Mouse (Mus musculus): Measurements from ENCODE around the gene Pnpla7. TPM values are rescaled to one million over a fixed set of nuclear protein-coding genes. Genes with fewer than 3 reads are reported as not detected.

Pnpla7 gene
- 109 TPM for polyA plus RNA-seq (2017; shearing (Covaris generic))

DNA sequence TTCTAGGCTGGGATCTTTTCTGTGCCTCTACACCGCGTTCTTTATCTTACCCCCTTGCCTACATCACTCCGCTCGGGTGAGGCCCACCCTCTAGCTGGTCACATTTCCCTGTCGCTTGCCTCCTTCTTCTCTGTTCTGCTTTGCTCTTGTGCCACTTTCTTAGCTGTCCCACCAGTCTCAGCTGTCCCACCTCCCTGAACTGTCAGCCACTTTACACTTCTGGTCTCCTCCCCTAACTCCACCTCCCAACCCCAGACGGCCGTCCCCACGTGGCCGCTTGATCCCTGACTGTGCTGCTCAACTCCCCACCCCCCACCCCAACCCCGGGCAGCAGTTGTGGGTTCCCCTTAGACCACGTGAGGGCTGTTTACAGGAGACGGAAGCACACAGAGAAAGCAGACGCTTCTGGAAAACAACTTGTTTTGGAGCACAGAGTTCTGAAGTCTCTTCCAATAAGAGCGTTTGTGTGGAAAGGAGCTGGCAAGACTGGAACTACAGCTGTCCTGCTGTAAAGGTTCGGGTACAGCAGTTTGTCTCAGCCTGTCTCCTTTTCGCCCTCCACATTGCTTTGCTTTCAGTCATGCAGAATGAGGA is at the start of gene Pnpla7:
TSS of gene Pnpla7 (plus strand) at position 330 of the 594 bp plus-strand sequence.

GRCm38 (mm10) chr2:24935057-24935796 is 40.6 kb upstream of the Pnpla7 start, which contains the start of gene Arrdc1:
Gene Arrdc1 (minus strand): TSS chr2:24935252.

DNA sequence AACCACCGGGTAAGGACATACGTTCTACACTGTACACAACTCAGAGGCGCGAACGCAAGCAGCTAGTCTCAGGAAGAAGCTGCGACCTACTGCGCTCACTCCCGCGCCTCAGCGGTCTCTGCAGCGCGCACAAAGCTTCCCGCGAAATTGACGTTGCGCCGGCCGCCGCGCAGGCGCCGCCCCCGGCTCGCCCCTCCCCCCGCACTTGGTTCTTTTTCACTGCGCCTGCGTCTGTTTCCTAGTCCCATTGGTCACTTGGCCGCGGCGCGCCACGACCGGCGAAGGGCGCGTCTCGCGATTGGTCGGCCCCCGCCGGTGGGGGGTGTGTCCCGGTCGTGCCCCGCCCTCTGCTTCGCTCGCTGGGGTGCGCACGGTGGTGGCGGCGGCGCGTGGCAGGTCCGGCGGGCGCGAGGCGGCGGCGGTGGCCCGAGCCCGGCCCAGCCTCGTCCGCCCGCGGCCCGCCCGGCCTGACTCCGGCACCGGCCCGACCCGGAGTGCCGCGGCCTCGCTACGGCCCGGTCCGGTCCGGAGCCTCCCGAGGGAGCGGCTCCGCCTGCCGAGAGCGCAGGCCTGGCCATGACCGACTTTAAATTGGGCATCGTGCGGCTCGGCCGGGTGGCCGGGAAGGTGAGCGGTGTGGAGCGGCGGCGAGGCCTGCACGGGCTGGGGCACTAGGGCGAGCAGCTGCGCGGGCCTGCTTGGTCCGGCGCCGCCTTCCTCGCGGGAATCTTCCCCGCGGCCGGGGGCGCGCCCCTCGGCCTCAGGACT is 26.2 kb upstream of the Pnpla7 start, which contains the start of gene Zmynd19:
TSS of gene Zmynd19 (plus strand) at position 372 of the 768 bp plus-strand sequence.

DNA sequence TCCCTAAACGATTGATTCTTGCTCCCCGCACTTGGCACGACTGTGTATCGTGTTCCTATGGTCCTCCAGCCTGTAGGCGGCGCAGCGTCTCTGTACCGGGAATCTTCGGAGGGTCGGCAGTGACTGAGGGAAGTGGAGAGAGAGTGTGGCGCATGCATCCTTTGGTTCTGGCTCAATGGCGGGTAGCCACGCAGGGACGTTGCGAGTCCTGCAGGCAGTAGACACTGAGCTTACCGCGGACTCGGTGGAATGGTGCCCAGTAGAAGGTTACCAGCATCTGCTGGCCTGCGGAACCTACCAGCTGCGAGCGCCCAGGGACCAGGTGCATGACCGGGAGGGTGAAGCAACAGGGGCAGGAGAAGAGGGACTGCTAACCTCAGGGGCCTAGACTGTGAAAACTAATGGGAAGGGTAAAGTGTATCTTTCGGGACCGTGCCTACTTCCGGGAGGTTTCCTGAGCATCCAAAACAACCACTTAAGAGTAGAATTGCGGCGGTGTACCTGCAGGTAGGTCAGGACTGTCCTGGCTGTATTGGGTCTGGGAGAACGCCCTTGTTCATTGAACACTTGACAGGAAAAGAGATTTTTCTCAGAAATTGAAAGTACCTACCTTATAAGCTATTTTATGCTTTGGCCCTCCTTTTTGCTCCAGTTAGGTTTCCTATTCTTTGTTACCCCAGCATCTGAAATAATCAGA is 13.4 kb upstream of the Pnpla7 start, which contains the start of gene Dph7:
TSS of gene Dph7 (plus strand) at position 97 of the 697 bp plus-strand sequence.

DNA sequence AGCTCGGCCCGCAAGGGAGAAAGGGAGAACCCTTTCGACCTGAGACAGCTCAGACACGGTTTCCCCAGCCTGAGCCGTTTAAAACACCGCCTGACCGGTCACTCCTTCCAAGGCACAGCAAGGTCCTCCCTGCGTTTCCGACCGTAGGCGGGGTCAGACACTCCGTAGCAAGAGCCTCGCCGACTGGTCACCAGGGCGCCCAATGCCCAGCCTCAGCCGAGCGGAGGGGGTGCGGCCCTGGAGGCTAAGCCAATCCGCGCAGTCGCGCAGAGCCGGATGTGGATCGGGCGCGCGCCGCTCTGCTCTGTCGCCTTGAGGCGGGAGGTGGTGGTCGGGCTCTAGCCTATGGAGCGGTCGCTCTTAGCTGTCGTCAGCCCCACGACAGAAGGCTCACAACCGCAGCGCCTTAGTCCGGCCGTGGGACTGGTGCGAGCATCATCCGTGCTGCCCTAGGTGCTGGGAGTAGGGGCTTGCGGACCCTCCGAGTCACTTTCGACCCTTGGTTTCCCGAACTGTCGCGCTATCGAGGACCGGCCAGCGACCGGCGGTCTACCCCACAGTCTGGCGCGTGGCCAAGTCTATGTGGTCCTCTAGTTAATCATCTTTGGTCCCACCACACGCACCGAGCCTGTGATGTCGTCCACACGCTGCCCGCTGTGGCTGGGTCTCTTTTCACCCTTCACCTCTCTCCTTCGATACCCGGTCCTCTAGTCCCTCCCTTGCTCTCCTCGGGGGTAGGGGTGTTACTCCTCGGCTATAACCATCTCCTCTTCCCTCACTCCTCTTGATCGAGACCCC is 728 bp upstream of the Pnpla7 start, which contains the start of gene Mrpl41:
TSS of gene Mrpl41 (minus strand) at position 193 of the 798 bp plus-strand sequence.

DNA sequence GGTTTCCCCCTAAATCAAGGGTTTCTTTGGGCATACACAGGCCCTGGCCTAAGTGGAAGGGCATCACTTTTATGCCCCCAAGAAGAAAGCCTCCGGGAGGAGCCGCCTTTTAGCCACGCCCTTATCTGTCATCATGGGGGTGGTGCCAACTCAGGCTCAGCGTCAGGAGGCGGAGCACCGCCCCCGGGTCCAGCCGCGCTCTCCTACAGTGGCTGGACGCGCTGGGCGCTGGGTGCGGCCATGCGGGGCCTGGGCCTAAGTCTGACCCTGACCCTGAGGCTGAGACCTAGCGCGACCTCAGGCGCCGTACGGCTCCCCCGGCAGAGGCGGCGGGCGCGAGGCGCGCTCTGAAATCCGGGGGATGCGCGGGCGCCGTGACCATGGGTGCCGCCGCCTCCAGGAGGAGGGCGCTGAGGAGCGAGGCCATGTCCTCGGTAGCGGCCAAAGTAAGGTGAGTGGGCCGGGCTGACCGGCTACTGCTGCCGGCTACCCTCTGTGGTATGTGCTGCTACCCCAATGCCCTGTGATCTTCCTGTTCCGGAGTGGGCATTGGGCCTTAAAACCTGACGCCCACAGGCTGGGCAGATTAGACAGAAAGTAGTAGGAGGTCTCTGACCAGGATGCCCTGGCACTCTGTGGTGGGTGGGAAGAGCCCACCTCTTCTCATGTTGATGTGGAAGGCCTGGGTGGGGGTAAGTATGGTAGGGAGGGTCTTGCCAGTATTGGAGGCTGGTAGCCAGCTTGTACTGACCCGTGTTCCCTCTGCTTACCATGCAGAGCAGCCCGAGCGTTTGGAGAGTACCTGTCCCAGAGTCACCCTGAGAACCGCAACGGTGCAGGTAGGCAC is 78.6 kb downstream of the Pnpla7 start, which contains the start of gene Nsmf:
TSS of gene Nsmf (plus strand) at position 135 of the 847 bp plus-strand sequence.

DNA sequence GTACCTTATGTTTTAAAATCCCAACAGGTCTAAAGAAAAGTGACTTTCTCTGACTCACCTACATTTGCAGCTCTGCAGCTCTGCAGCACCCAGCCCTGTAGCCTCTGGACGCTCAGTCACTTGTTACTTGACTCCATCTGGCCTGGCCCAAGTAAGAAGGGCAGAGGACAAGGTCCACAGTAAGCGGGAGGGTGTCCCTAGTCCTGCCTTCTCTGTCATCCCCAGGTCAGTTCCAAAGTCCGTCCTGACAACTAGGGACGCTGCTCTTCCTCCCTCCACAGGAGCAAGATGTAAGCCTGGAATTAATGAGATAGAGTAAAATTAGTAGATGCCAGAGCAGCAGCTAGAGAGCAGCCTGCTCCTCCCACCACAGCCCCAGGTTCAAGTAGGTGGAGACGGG is 104.2 kb downstream of the Pnpla7 start, which contains the start of gene Entpd8:
TSS of gene Entpd8 (plus strand) at position 229 of the 400 bp plus-strand sequence.

GRCm38 (mm10) chr2:25095109-25095850 is 119.4 kb downstream of the Pnpla7 start, which contains the start of gene Noxa1:
Gene Noxa1 (minus strand): TSS chr2:25095149.

Other genes starting within 250 kb of the Pnpla7 start
- gene Cacna1b, start 212.9 kb upstream of the Pnpla7 start, polyA plus RNA-seq (2017; shearing (Covaris generic)), result not detected
- 68.7 TPM for gene Ehmt1, start 56.4 kb upstream of the Pnpla7 start, polyA plus RNA-seq (2017; shearing (Covaris generic))
- gene Arrdc1, start 40.8 kb upstream of the Pnpla7 start, polyA plus RNA-seq (2017; shearing (Covaris generic)), result 310 TPM
- gene Zmynd19, start 26.2 kb upstream of the Pnpla7 start, polyA plus RNA-seq (2017; shearing (Covaris generic)), result 0.67 TPM
- 37.6 TPM for gene Dph7, start 13.6 kb upstream of the Pnpla7 start, polyA plus RNA-seq (2017; shearing (Covaris generic))
- 100 TPM for gene Mrpl41, start 935 bp upstream of the Pnpla7 start, polyA plus RNA-seq (2017; shearing (Covaris generic))
- gene Nsmf, start 78.3 kb downstream of the Pnpla7 start, polyA plus RNA-seq (2017; shearing (Covaris generic)), result 45.0 TPM
- gene Entpd8, start 104.3 kb downstream of the Pnpla7 start, polyA plus RNA-seq (2017; shearing (Covaris generic)), result 0.73 TPM
- 18.1 TPM for gene Noxa1, start 119.1 kb downstream of the Pnpla7 start, polyA plus RNA-seq (2017; shearing (Covaris generic))
- 0.72 TPM for gene Nrarp, start 204.7 kb downstream of the Pnpla7 start, polyA plus RNA-seq (2017; shearing (Covaris generic))
- gene Tor4a, start 220.9 kb downstream of the Pnpla7 start, polyA plus RNA-seq (2017; shearing (Covaris generic)), result 176 TPM
- gene Nelfb, start 235.5 kb downstream of the Pnpla7 start, polyA plus RNA-seq (2017; shearing (Covaris generic)), result 202 TPM
- not detected for gene Stpg3, start 238.6 kb downstream of the Pnpla7 start, polyA plus RNA-seq (2017; shearing (Covaris generic))
- 1.7 TPM for gene Fam166a, start 242.7 kb downstream of the Pnpla7 start, polyA plus RNA-seq (2017; shearing (Covaris generic))
- 214 TPM for gene Tubb4b, start 248.7 kb downstream of the Pnpla7 start, polyA plus RNA-seq (2017; shearing (Covaris generic))

Data from inflammation-experienced regulatory T-cells, adult 16 weeks (primary cell).